Mouse (Mus musculus) lung, embryonic 16.5 days (tissue): Measurements from ENCODE around the gene Fxyd3. TPM values are rescaled to one million over a fixed set of nuclear protein-coding genes. Genes with fewer than 3 reads are reported as not detected.
A peak's percentile ranks its signal among the peaks of the same experiment; 100 is the strongest.

ENCODE experiments used
- ATAC-seq: fragments of 200-750 bp; cut with Nextera tagmentation; 2 replicates; pipeline ENCODE4 v1.8.0; 2017; ENCODE audit warnings: low read depth, mild to moderate bottlenecking, moderate library complexity
- H3K27ac ChIP-seq: fragments of 300-500 bp; sonication (generic); 2 replicates; pipeline ENCODE4 v1.5.1; 2014; ENCODE audit warnings: mild to moderate bottlenecking, control low read depth, low read length
- H3K27me3 ChIP-seq: fragments of 300-500 bp; sonication (generic); 2 replicates; pipeline ENCODE4 v1.6.1; 2014; ENCODE audit warnings: low read depth, low read length, mixed read lengths; ENCODE audit not compliant: control insufficient read depth, insufficient read depth
- H3K36me3 ChIP-seq: fragments of 300-500 bp; sonication (generic); 2 replicates; pipeline ENCODE4 v1.6.1; 2014; ENCODE audit warnings: low read length; ENCODE audit not compliant: control insufficient read depth, insufficient read depth
- H3K4me1 ChIP-seq: fragments of 300-500 bp; sonication (generic); replicated peaks from 2 replicates; pipeline ENCODE4 v1.6.1; 2014; ENCODE audit warnings: low read length, mixed read lengths; ENCODE audit not compliant: control insufficient read depth, insufficient read depth
- H3K4me2 ChIP-seq: fragments of 300-500 bp; sonication (generic); 2 replicates; pipeline ENCODE4 v1.6.1; 2014; ENCODE audit warnings: low read depth, low read length, control low read depth
- H3K4me3 ChIP-seq: fragments of 300-500 bp; sonication (generic); 2 replicates; pipeline ENCODE4 v1.5.1; 2014; ENCODE audit warnings: mild to moderate bottlenecking, low read length, control low read depth
- H3K9ac ChIP-seq: fragments of 300-500 bp; sonication (generic); 2 replicates; pipeline ENCODE4 v1.6.1; 2014; ENCODE audit warnings: low read length, control low read depth
- H3K9me3 ChIP-seq: fragments of 300-500 bp; sonication (generic); 2 replicates; pipeline ENCODE4 v1.6.1; 2016; ENCODE audit warnings: low read length; ENCODE audit not compliant: control insufficient read depth
- WGBS: fragments of 180-500 bp; shearing (Covaris S2); extraction: QIAGEN DNeasy Blood & Tissue Kit; methylation state at CpG from one replicate; pipeline ENCODE4 v1.1.7; 2014; 5-methylcytosine and 5-hydroxymethylcytosine counted together
- polyA plus RNA-seq: library from polyadenylated mRNA; unstranded; fragments of >200 nt; fragmentation: Nextera tagmentation; extraction: Ambion mirVana; gene quantifications from 2 replicates; pipeline ENCODE4 v1.2.1, GENCODE M21; 2015

The Fxyd3 gene
- polyA plus RNA-seq, 1 experiment from 2014 or later = 76.9 TPM

- Histone ChIP-seq H3K4me3 (no peak overlapping the region), H3K4me2 (no peak overlapping the region), H3K9ac (no peak overlapping the region), H3K4me1 (peaks cover 17% of the 10 kb centered on the region), H3K27ac (no peak overlapping the region), H3K36me3 (no peaks in the 10 kb centered on the region), H3K27me3 (no peaks in the 10 kb centered on the region), H3K9me3 (no peaks in the 10 kb centered on the region)
- ATAC-seq = no peak
- WGBS = 71% methylated on average over 3 of the region's 3 CpGs
Measured at GRCm38 (mm10) chr7:31080611-31081010, 4.1 kb upstream of the Fxyd3 start.

- Histone ChIP-seq H3K36me3 (no peaks in the 10 kb centered on the region), H3K4me1 (peaks cover 14% of the 10 kb centered on the region), H3K4me3 (no peak overlapping the region), H3K27ac (no peak overlapping the region), H3K27me3 (no peaks in the 10 kb centered on the region), H3K9me3 (no peaks in the 10 kb centered on the region), H3K4me2 (no peak overlapping the region), H3K9ac (no peak overlapping the region)
- ATAC-seq = no peak
- 84% methylated on average over 8 of the region's 8 CpGs for WGBS
Measured at GRCm38 (mm10) chr7:31079670-31080069, 3.2 kb upstream of the Fxyd3 start.

DNA sequence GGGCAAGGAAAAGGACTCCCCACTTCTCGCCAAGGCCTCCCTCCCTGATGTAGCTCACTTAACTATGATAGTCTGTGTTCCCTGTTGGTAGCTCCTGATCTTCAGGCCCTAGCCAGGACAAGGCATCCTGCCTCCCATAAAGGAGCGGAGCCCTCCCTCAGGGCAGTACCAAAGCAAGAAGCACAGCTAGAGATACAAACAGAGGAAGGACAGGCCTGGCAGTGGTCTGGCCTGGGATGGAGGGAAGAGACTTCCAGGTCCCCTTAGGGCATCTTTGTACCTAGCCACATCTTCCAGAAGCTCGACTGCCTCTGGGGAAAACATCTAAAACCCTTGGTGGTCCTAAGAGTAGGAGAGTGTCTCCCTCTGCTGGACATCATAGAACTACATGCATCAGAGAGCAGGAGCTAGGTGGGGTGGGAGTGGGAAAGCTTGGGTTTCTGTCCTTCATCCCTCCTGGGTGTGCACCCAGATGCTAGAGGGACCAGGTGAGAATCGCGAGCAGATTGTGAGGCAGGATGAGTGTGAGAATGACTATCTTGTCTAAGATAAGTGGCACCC is 1.5 kb upstream of the Fxyd3 start:
- H3K9me3 ChIP-seq = no peaks in the 10 kb centered on the region
- WGBS = 36% methylated on average over 5 of the region's 5 CpGs
- peak; percentile 35; the same call in 1 of the 2 replicates for ATAC-seq
- no peaks in the 10 kb centered on the region for H3K27me3 ChIP-seq
- H3K9ac ChIP-seq = no peak overlapping the region
- no peak overlapping the region for H3K4me3 ChIP-seq
- no peak overlapping the region for H3K4me2 ChIP-seq
- peaks cover 15% of the 10 kb centered on the region for H3K4me1 ChIP-seq
- no peaks in the 10 kb centered on the region for H3K36me3 ChIP-seq
- no peak overlapping the region for H3K27ac ChIP-seq

- Histone ChIP-seq H3K4me1 (peaks cover 15% of the 10 kb centered on the region), H3K4me2 (no peak overlapping the region), H3K9me3 (no peaks in the 10 kb centered on the region), H3K9ac (no peak overlapping the region), H3K4me3 (no peak overlapping the region), H3K27me3 (no peaks in the 10 kb centered on the region), H3K27ac (no peak overlapping the region), H3K36me3 (no peaks in the 10 kb centered on the region)
- no peak for ATAC-seq
- WGBS = 42% methylated on average over 6 of the region's 6 CpGs
Measured at GRCm38 (mm10) chr7:31077470-31077869, 966 bp upstream of the Fxyd3 start.

DNA sequence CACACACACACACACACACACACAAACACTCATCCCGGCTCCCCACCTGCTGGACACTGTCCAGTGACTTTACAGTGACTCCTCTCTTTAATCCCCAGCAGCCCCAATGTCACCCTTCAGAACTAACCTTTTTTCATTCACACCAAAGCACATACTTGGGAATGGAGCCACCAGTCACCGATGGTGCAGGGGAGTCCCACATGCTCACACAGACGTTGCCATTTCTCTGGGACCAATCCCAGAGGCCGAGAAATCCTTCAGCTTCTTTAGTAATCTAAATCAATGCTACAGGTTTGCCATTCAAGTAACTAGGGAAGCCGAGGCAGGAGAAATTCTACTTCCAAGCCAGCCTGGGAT is 1.8 kb downstream of the Fxyd3 start:
- Histone ChIP-seq H3K36me3 (no peaks in the 10 kb centered on the region), H3K4me1 (peaks cover 19% of the 10 kb centered on the region), H3K4me3 (no peak overlapping the region), H3K27ac (0 out of 2 replicates have a peak overlapping the region, but pooled peaks have one; percentile 18), H3K4me2 (no peak overlapping the region), H3K9me3 (no peaks in the 10 kb centered on the region), H3K9ac (no peak overlapping the region), H3K27me3 (no peaks in the 10 kb centered on the region)
- 60% methylated on average over 5 of the region's 5 CpGs for WGBS
- ATAC-seq = no peak

- ATAC-seq = peak; percentile 34; the same call in 1 of the 2 replicates
- Histone ChIP-seq H3K27ac (0 out of 2 replicates have a peak overlapping the region, but pooled peaks have one; percentile 18), H3K27me3 (no peaks in the 10 kb centered on the region), H3K9me3 (no peaks in the 10 kb centered on the region), H3K4me1 (peaks cover 19% of the 10 kb centered on the region), H3K36me3 (no peaks in the 10 kb centered on the region), H3K4me3 (no peak overlapping the region), H3K9ac (no peak overlapping the region), H3K4me2 (no peak overlapping the region)
- WGBS = 58% methylated on average over 7 of the region's 7 CpGs
Measured at GRCm38 (mm10) chr7:31074061-31074712, 2.3 kb downstream of the Fxyd3 start.

DNA sequence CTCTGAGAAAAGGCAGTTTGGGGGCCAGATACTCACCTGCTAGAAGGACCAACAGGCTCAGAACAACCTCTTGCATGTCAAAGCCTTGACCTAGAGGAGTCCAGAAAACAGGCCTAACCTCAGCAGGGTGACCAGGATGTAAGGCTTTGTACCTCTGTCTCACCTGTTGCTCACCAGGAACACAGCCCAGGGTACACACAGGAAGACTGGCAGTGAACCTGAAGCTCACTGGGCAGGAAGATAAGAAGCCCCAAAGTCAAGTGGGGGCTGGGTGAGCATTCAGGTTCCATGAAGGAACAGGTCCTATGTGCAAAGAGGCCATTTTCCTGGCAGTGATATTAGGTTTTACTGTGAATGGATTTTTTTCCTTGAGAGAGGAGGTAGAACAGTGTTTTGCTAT is 3.0 kb downstream of the Fxyd3 start:
- no peak overlapping the region for H3K27ac ChIP-seq
- H3K4me2 ChIP-seq = no peak overlapping the region
- H3K9ac ChIP-seq = no peak overlapping the region
- H3K4me1 ChIP-seq = peaks cover 19% of the 10 kb centered on the region
- H3K36me3 ChIP-seq = no peaks in the 10 kb centered on the region
- ATAC-seq = no peak
- H3K27me3 ChIP-seq = no peaks in the 10 kb centered on the region
- H3K4me3 ChIP-seq = no peak overlapping the region
- H3K9me3 ChIP-seq = no peaks in the 10 kb centered on the region

- H3K9me3 ChIP-seq = no peaks in the 10 kb centered on the region
- H3K9ac ChIP-seq = no peak overlapping the region
- H3K4me2 ChIP-seq = no peak overlapping the region
- no peak overlapping the region for H3K27ac ChIP-seq
- ATAC-seq = no peak
- H3K4me3 ChIP-seq = no peak overlapping the region
- WGBS = 49% methylated on average over 9 of the region's 9 CpGs
- no peaks in the 10 kb centered on the region for H3K27me3 ChIP-seq
- no peaks in the 10 kb centered on the region for H3K36me3 ChIP-seq
- peaks cover 25% of the 10 kb centered on the region for H3K4me1 ChIP-seq
Measured at GRCm38 (mm10) chr7:31072326-31072725, 4.2 kb downstream of the Fxyd3 start.

- Histone ChIP-seq H3K4me1 (peaks cover 20% of the 10 kb centered on the region), H3K36me3 (no peaks in the 10 kb centered on the region), H3K27me3 (no peaks in the 10 kb centered on the region), H3K4me2 (no peak overlapping the region), H3K27ac (no peak overlapping the region), H3K9me3 (no peaks in the 10 kb centered on the region), H3K9ac (no peak overlapping the region), H3K4me3 (no peak overlapping the region)
- ATAC-seq = no peak
- whole genome bisulfite sequencing = 82% methylated on average over 6 of the region's 6 CpGs
Measured at GRCm38 (mm10) chr7:31070324-31070723, 6.2 kb downstream of the Fxyd3 start.
